Mouse (Mus musculus) erythroblast, embryonic 14.5 days (primary cell): ENCODE data around the gene Col27a1.

Experiments
- GATA1 ChIP-seq: IDR thresholded peaks from 2 replicates; pipeline ENCODE4 v1.6.1; 2012; ENCODE audit warnings: low read length, inconsistent platforms, mixed read lengths
- TAL1 ChIP-seq: IDR thresholded peaks from 3 replicates; pipeline ENCODE4 v1.6.1; 2012; ENCODE audit warnings: low read length, inconsistent platforms, mixed read lengths

GRCm38 (mm10) chr4:63298191-63298590 lies 84.4 kb downstream of the Col27a1 start:
- TF ChIP-seq GATA1 (no peak), TAL1 (no peak)
